Mouse (Mus musculus): ENCODE results near the gene Pgam1.
A peak's percentile ranks its signal among the peaks of the same experiment; 100 is the strongest.
"Not testable (repeated sequence)": the region's sequence is repeated elsewhere in the genome, so short reads cannot be mapped to it uniquely, and the experiment has no call there.

Gene Pgam1

DNA sequence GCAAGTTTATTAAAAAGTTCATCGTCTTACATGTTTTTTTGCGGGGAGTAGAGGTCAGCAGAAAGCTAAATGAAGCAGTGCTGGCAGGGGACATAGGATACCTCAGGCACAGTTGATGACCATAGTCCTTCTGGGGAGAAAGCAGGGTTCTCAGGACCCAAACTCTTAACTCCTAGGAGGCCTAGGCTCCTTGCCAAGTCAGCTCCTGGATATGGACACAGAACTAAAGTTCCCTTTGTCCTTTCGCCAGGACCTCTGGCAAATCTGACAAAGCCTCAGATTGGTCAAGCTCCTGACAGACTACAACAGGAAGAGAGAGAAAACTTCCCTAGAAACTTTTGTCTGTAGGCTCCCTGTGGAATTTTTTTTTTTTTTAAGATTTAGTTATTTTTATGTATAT lies 3.0 kb upstream of the Pgam1 start:
- DNase-seq (ENCODE audit: low read depth in 1 of 2, low spot score in 2 of 2), result no peak

DNA sequence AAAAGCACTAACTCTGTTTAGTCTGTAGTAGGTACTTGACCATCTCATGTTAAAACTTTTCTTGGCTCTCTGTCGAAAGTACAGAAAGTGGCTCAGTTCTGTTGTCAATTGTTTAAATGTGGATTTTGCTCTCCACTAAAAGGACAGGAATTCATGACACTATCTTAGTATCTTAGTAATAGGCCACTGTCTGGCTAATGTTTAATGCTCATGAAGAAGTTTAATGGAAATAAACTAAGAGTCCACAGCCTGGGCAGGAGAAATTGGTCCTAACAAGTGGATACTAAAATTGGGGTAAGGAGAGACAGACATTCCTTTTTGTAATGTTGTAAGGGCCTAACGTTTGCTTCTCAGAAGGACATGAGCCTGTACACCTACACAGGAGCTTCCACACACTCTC lies 1.3 kb upstream of the Pgam1 start:
- DNase-seq (ENCODE audit: low read depth in 1 of 2, low spot score in 2 of 2), result no peak

- peak in 1 of 2 experiments; percentile 11 for DNase-seq (ENCODE audit: low read depth in 1 of 2, low spot score in 2 of 2)
These were observed 678 bp downstream of the Pgam1 start for GRCm38 (mm10) chr19:41912121-41913080.

GRCm38 (mm10) chr19:41913774-41914591 lies 2.3 kb downstream of the Pgam1 start:
- DNase-seq (ENCODE audit: low read depth in 1 of 2, low spot score in 2 of 2), result peak in 1 of 2 experiments; percentile 21

GRCm38 (mm10) chr19:41914592-41914882 lies 2.8 kb downstream of the Pgam1 start:
- not testable (repeated sequence) for DNase-seq (ENCODE audit: low read depth in 1 of 2, low spot score in 2 of 2)

DNA sequence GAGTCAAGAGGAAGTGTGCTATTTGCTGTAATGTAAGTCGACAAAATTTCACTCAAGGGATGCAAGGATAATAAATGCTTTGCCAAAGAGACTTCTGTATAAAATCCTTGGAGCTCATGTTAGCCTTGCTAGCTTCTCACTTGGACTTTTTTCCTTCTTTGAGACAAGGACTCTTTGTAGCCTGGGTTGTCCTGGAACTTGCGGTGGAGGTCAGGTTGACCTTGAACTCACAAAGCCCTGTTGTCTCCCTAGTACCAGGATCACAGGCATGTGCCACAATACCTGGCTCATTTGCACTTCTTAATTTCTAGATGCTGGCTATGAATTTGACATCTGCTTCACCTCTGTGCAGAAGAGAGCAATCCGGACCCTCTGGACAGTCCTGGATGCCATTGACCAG lies 3.6 kb downstream of the Pgam1 start:
- no peak for DNase-seq (ENCODE audit: low read depth in 1 of 2, low spot score in 2 of 2)

- no peak for DNase-seq (ENCODE audit: low read depth in 1 of 2, low spot score in 2 of 2)
These were observed 5.1 kb downstream of the Pgam1 start for GRCm38 (mm10) chr19:41916853-41917252.

- no peak for DNase-seq (ENCODE audit: low read depth in 1 of 2, low spot score in 2 of 2)
These were observed 7.7 kb downstream of the Pgam1 start for GRCm38 (mm10) chr19:41919471-41919870.

- DNase-seq (ENCODE audit: low read depth in 1 of 2, low spot score in 2 of 2), result no peak
These were observed 8.8 kb downstream of the Pgam1 start for GRCm38 (mm10) chr19:41920412-41921067.

- DNase-seq (ENCODE audit: low read depth in 1 of 2, low spot score in 2 of 2), result no peak
These were observed 21.0 kb downstream of the Pgam1 start for GRCm38 (mm10) chr19:41932686-41933085.

DNA sequence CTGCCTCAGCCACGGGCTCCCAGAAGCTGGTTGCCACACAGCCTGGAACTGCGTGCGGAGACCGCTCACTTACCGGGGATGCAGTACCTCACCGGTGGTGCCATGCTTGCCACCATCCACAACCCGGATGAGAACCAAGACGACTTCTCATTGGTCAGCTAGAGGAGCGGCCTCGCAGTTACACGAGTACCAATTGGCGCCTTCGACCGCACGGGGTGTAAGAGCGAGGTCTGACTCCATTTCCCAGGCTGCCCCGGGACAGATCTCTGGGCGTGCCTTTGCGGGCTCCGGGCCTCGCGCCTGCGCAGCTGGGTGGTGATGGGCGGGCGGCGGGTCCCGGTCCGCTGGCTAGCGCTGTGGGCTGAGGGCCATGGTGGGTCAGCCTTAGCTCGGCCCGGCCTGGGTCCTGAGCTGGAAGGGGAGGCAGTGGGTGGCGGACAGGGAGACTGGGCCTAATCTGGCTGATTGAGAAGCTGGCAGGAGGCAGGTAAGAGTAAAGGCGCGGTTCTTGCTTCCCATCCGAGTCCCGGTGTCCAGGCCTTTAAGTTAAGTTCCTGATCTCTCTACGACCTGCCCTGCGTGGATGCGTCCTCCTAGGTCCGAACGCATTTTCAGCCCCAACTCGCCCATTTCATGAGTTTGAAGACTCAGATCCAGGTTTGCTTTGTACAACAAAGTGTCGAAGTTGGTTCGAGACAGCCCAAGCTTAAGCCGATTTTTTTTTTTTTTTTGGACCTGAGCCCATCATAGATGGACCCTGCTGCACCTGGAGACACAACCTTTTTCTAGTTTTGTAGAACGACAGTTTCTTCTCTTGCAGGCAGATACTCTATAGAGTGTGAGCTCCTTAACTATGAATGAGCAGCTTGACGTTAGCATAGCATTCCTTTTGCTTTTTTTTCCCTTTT lies 21.7 kb downstream of the Pgam1 start, which contains the start of the genes Exosc1 and Zdhhc16:
Exosc1 (minus strand) TSS at position 245 of the 908 bp plus-strand sequence.
Zdhhc16 (plus strand) TSS at position 302 of the 908 bp plus-strand sequence.
- DNase-seq (ENCODE audit: low read depth in 1 of 2, low spot score in 2 of 2), result peak; percentile 92 to 95

DNA sequence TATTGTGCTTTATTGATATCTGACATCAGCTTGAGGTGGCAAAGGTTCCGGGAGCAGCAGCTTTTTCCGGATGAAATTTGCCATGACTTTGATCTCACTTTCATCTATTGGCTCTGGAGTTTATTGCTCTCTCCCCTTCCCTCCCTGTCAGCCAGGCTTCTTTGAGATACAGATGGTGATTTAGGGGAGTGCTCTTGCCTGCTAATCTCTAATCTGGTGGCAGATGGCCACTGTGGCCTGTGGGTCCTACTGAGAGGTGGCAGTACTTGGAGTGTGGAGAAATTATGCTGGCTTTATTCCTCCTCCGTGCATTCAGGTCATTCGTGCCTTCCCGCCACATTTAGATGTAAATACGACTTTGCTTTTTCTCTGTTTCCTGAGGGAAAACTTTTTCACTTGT lies 22.4 kb downstream of the Pgam1 start:
- no peak for DNase-seq (ENCODE audit: low read depth in 1 of 2, low spot score in 2 of 2)

GRCm38 (mm10) chr19:41935921-41936320 lies 24.2 kb downstream of the Pgam1 start:
- DNase-seq (ENCODE audit: low read depth in 1 of 2, low spot score in 2 of 2), result no peak

DNA sequence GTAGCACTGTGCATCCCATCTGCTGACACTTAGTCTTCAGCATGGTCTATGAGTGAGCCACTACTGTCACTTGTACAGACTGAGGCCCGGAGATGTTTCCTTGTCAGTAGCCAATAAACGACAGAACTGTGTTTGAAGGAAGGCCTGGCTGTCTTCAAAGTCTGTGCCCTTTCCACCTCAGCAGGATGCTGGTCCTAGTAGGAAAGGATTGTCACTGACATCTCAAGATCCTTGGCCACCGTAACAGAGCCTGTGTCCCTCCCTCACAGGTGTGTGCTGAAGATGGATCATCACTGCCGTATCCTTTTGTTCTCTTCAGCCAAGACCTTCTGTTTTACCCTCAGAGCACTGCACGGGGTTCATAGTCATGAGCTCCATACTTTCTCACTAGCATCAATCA lies 26.8 kb downstream of the Pgam1 start:
- DNase-seq (ENCODE audit: low read depth in 1 of 2, low spot score in 2 of 2), result no peak

- no peak for DNase-seq (ENCODE audit: low read depth in 1 of 2, low spot score in 2 of 2)
These were observed 32.1 kb downstream of the Pgam1 start for GRCm38 (mm10) chr19:41943841-41944240.

- no peak for DNase-seq (ENCODE audit: low read depth in 1 of 2, low spot score in 2 of 2)
These were observed 40.6 kb downstream of the Pgam1 start for GRCm38 (mm10) chr19:41952287-41952686.

GRCm38 (mm10) chr19:41953574-41953973 lies 41.9 kb downstream of the Pgam1 start:
- DNase-seq (ENCODE audit: low read depth in 1 of 2, low spot score in 2 of 2), result no peak

All from monocyte, adult 2 months (primary cell).